Mouse (Mus musculus): ENCODE measurements at regions not wholly inside any gene's neighbourhood (a gene's known extent, or its start where the extent isn't known, plus 50 kb on each side); places are given as distances from the start of the nearest gene placed in this dataset.

GRCm38 (mm10) chr10:67377643-67378223 lies 92.6 kb upstream of the Nrbf2 start:
- TF ChIP-seq CTCF (IDR thresholded peaks at IDR 0.05; ENCODE audit: borderline replicate concordance, insufficient read depth, low read depth, low read length), result no peak
- TF ChIP-seq POLR2A (IDR thresholded peaks at IDR 0.05; ENCODE audit: borderline replicate concordance, insufficient read depth, low read length), result no peak
